Mouse (Mus musculus): Measurements from ENCODE around the gene Npy4r.

Gene Npy4r

DNA sequence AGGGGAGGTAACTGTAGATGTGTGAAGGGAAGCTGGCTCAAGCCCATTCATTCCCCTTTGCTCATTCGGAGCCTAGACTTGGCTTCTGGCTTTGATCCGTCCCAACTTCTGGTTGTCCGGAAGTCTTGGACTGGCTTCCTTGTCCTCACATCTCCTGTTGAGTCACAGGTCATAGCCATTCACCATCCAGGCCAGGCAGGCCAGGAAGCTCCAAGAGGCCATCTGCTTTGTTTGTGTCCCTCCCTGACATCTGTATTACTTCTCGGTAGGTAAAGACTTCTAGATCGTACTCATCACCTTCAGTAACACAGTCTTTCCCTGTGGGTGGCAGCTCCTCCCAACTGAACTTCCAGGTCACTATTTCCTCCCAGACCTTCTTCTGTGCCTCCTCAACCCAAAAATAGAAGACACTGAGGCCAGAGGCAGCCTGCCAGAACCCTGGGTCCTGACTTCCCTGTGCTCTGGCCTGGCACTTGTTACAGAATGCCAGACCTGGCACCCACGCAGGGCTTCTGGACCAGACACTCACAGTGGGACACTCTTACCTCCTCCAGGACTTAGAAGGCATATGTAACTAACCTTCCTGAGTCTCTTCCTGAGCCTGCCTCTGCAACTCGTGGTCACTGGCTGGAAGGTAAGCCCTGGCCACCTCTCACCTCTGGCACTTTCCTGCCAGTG, 33.1 kb downstream of the Npy4r start:
- peak; percentile 16 for DNase-seq

DNA sequence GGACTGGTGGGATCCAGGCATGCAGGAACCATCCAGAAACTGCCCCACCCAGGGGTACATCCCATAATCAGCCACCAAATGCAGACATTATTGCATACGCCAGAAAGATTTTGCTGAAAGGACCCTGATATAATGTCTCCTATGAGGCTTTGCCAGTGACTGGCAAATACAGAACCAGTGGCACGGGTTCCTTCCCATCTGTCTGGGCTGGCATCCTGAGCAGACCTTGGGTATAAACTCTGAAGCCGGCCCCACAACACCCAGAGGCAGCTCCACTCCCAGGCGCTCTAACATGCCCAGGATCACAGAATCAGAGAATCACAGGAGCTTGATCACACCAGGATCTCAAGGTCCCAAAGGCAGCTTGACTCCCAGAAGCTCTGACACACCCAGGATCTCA, 38.0 kb downstream of the Npy4r start:
- no peak for DNase-seq

DNA sequence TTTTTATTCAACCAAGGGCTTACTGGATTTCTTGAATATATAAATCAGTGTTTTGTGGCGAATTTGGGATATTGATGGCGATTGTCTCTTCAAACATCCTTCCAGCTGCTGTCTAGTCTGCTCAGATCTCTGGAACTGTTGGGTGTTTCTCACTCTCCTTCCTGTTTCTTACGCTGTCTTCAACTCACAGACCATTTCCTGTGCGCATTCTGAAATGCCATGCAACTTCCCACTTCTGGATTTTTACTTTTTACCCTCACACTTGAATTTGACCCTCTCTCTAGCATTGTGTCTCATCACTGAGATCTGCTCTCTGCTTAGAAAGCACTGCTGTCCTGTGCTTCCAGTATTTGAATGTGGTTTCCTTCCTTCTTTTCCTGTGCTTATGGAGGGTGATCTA, 44.7 kb downstream of the Npy4r start:
- DNase-seq, result no peak

GRCm38 (mm10) chr14:34106389-34107062, 45.8 kb downstream of the Npy4r start:
- DNase-seq, result peak; percentile 73

GRCm38 (mm10) chr14:34104892-34105291, 47.4 kb downstream of the Npy4r start:
- DNase-seq, result peak; percentile 87

- no peak for DNase-seq
These were observed 48.4 kb downstream of the Npy4r start for GRCm38 (mm10) chr14:34103855-34104254.

- DNase-seq, result no peak
These were observed 49.7 kb downstream of the Npy4r start, which contains the start of gene A630023A22Rik for GRCm38 (mm10) chr14:34102601-34103000. A630023A22Rik (minus strand) TSS chr14:34102754.

GRCm38 (mm10) chr14:34096161-34096560, 56.1 kb downstream of the Npy4r start:
- DNase-seq, result no peak
